Mouse (Mus musculus) bone marrow macrophage, adult 2 months (primary cell): ENCODE data around the gene Gramd4. TPM values are rescaled to one million over a fixed set of nuclear protein-coding genes. Genes with fewer than 3 reads are reported as not detected.

Experiments
- H3K27ac ChIP-seq: 2 replicates; pipeline ENCODE4 v1.5.1; 2012; ENCODE audit warnings: low read depth, low read length; ENCODE audit not compliant: insufficient read depth
- H3K4me1 ChIP-seq: 2 replicates; pipeline ENCODE4 v1.6.1; 2012; ENCODE audit warnings: low read length; ENCODE audit not compliant: control insufficient read depth, insufficient read depth
- H3K4me3 ChIP-seq: 2 replicates; pipeline ENCODE4 v1.5.1; 2012; ENCODE audit warnings: mild to moderate bottlenecking, low read length, moderate library complexity; ENCODE audit not compliant: insufficient read depth
- CTCF ChIP-seq: IDR thresholded peaks from 2 replicates; pipeline ENCODE4 v1.5.1; 2012; ENCODE audit warnings: low read depth, mild to moderate bottlenecking, low read length, moderate library complexity
- POLR2A ChIP-seq: IDR thresholded peaks from 2 replicates; pipeline ENCODE4 v1.6.1; 2012; ENCODE audit warnings: mild to moderate bottlenecking, low read depth, low read length, borderline replicate concordance
- polyA plus RNA-seq: library from polyadenylated mRNA; stranded (reverse); fragments of >200 nt; gene quantifications from 2 replicates; pipeline ENCODE4 v1.2.4, GENCODE M21; 2012; ENCODE audit not compliant: missing spikeins, insufficient read depth, insufficient read length

Gene Gramd4
- polyA plus RNA-seq: 3.8 and 4.4 TPM in 2 replicates

DNA sequence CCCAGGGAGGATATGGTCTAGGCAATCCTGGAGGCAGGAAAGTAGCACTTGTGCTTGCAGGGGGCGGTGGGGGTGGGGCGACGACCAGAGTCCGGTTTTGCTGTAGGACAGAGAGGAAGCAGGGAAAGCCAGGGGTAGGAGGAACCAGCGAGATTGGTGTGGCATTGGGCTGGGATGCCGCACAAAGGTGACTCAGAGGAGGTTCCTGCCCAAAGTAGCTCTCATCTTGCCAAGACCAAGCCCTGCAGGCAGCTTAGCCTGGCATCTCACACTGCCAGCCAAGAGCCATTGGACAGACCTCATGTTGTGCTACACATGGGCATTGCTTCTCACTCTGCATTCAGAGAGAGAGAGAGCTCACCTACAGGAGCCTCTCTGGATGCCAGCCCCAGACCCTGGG lies at the start of gene Gramd4:
TSS of gene Gramd4 (plus strand) at position 283 of the 400 bp plus-strand sequence.
- TF ChIP-seq CTCF (no peak; the same call in 1 of the 2 replicates), POLR2A (no peak)
- Histone ChIP-seq H3K4me3 (peak within 1 kb of the TSS; percentile 95), H3K27ac (no peak within 1 kb of the TSS), H3K4me1 (peaks cover 19% of the 10 kb centered on the region)

DNA sequence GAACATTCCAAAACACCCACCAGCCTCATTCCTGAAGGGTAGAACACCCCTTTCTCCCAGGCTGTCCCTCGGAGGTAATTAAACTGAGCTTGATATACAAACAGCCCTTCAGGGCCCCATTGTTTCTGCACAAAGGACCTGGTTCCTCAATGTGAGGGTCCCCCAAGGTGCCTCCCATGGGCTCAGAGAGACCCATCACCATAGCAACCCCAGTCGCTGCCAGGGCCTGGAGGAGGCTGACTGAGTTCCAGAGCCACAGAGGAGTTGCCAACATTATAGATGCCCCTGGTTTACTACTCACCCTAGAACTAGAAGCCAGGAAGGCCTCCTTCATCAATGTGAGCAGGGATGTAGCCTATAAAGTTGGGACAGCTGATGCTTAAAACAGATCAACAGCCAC lies 44.4 kb upstream of the Gramd4 start:
- TF ChIP-seq CTCF (no peak), POLR2A (no peak)
- no peak overlapping the region for H3K4me3 ChIP-seq
- H3K4me1 ChIP-seq: no peaks in the 10 kb centered on the region
- no peak overlapping the region for H3K27ac ChIP-seq

DNA sequence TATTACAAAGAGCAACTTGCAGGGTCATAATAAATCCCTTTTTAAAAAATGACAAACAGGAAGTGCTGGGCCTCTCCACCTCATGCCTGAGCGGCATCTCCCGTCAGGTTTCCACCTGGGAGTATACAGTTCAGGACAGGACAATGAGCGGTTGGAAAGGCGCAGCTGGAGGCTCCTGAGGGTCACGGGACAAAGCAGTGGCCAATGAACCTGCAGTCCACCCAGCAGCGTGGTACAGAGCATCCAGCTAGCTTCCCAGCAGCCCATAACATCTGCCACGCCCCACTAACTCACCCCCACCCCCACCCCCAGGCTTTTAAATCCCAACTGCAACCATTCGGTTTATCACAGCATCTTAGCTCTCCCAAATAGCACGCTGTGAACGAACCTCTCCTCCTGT lies 43.8 kb upstream of the Gramd4 start:
- no peaks in the 10 kb centered on the region for H3K4me1 ChIP-seq
- no peak overlapping the region for H3K4me3 ChIP-seq
- no peak overlapping the region for H3K27ac ChIP-seq

DNA sequence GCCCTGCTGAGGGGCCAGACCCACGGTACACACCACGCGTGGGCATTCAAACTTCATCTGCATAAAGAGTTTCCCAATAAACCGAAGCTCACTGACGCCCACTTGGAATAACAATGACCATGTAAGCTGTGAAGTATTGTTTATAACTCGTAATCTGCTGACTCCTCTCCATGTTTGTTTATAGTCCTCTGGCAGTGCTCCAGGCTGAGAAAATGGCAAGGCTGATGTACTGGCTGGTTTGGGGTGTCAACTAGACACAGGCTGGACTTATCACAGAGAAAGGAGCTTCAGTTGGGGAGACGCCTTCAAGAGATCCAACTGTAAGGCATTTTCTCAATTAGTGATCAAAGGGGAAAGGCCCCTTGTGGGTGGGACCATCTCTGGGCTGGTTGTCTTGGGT lies 42.5 kb upstream of the Gramd4 start:
- TF ChIP-seq CTCF (no peak), POLR2A (no peak)
- Histone ChIP-seq H3K27ac (no peak overlapping the region), H3K4me1 (no peaks in the 10 kb centered on the region), H3K4me3 (no peak overlapping the region)

More for the DNA sequence above, 43.8 kb upstream of the Gramd4 start:
- TF ChIP-seq CTCF (no peak), POLR2A (no peak)

DNA sequence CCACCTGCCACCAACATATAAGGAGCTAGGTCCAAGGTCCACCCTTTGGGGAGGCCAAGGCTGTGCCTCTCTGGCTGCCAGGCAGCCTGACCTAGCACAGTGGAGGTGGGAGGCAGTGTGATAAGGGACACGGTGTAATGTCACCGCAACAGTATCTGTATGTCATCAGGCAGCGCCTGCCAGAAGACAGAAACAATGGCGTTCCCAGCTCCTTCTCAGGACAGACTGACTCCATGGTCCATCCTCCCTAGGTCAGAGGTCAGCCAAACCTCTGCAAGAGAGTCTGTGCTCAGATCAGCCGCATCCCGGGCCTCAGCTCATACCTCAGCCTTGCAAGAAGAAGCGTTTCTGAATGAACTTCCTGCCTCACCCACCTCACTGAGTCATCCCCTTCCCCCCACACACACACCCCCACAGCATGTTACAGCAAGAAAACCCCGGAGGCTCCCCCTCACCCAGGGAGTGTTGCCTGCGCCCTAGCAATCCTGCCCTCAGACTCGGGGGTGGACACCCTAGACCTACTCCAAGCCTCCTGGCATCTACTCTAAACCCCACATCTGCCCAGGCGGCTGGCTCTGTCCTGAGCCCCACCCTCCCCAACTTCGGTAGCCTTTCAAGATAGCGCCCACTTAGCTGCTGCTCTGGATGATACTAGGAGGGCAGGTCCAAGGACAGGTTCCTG lies 41.5 kb upstream of the Gramd4 start:
- Histone ChIP-seq H3K27ac (no peak overlapping the region), H3K4me3 (no peak overlapping the region), H3K4me1 (no peaks in the 10 kb centered on the region)
- TF ChIP-seq CTCF (no peak), POLR2A (no peak)

GRCm38 (mm10) chr15:86017336-86017735 lies 40.2 kb upstream of the Gramd4 start:
- Histone ChIP-seq H3K27ac (no peak overlapping the region), H3K4me1 (no peaks in the 10 kb centered on the region), H3K4me3 (no peak overlapping the region)
- no peak for TF ChIP-seq CTCF
- no peak for TF ChIP-seq POLR2A

GRCm38 (mm10) chr15:86018753-86019512 lies 38.6 kb upstream of the Gramd4 start:
- H3K4me3 ChIP-seq: no peak overlapping the region
- H3K4me1 ChIP-seq: no peaks in the 10 kb centered on the region
- H3K27ac ChIP-seq: no peak overlapping the region
- TF ChIP-seq CTCF: no peak
- TF ChIP-seq POLR2A: no peak

GRCm38 (mm10) chr15:86020008-86020407 lies 37.5 kb upstream of the Gramd4 start:
- H3K4me1 ChIP-seq: no peaks in the 10 kb centered on the region
- TF ChIP-seq POLR2A: no peak
- TF ChIP-seq CTCF: no peak
- H3K4me3 ChIP-seq: no peak overlapping the region
- H3K27ac ChIP-seq: no peak overlapping the region

DNA sequence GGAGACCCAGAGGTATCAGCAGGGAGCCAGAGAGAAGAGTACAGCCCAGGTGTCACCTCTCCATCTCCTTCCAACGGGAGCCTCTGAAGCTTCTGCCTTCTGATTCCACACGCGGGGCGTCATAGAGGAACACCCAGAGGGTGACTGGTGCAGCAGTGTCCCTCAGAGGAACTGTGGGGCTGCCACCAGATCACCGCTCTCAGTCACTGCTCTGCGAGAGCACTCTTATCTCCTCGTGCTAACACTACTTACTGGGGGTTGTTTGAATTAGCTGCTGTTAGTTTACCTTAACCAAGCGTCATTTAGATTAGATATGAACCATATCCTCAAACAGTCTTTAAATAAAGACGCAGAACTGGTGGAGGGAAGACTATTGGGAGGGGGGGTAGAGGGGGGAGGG lies 36.2 kb upstream of the Gramd4 start:
- H3K27ac ChIP-seq: no peak overlapping the region
- no peaks in the 10 kb centered on the region for H3K4me1 ChIP-seq
- H3K4me3 ChIP-seq: no peak overlapping the region
- no peak for TF ChIP-seq POLR2A
- no peak for TF ChIP-seq CTCF

GRCm38 (mm10) chr15:86021971-86022370 lies 35.5 kb upstream of the Gramd4 start:
- H3K4me3 ChIP-seq: no peak overlapping the region
- TF ChIP-seq POLR2A: no peak
- TF ChIP-seq CTCF: no peak
- H3K4me1 ChIP-seq: no peaks in the 10 kb centered on the region
- H3K27ac ChIP-seq: no peak overlapping the region
